Mouse (Mus musculus): Measurements from ENCODE around the gene Agmo.

The Agmo gene

DNA sequence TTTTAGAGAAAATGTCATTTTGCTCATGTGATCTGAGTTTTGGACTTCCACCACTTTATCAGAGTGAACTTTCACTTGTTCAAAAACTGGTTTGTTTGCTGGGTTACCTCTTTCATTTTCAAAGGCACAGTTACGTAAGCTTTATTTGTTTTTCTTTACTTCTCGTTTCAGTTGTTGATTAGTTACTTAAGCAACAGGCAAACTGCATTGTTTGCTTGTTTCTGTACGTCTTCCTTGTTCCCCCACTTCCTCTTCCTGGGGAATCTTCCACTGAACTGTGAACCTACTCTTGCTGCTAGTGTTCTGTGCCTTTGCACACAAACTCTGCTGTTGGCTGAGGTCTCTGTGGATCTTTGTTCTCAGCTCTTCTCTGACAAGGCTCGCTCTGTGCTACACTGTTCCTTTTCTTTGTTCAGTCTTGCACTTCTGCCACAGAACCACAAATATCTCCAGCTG is at the start of gene Agmo:
Gene Agmo, plus strand, starts transcription at position 76 of the 456 bp plus-strand sequence.
- no peak for DNase-seq

DNA sequence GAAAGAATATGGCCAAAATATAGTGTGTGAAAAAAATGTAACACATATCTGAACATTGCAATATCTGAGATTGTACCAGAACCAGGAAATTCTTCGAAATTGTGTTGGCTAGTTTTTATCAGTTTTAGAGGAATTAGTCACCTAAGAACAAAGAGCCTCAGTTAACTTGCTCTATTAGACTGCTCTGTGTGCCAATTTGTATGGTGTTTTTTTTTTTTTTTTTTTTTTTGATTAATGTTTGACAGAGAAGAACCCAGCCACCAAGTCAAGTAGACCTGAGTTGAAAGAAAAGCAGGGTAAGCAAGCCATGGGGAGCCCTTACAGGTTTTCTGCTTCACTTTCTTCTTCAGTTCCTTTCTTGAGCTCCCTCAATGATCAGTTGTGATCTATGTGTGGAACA is 10.3 kb upstream of the Agmo start:
- no peak for DNase-seq

- DNase-seq, result no peak
These were observed 371 bp upstream of the Agmo start for GRCm38 (mm10) chr12:37240975-37241565.

GRCm38 (mm10) chr12:37242484-37242883 is 1.0 kb downstream of the Agmo start:
- no peak for DNase-seq

GRCm38 (mm10) chr12:37244876-37245275 is 3.4 kb downstream of the Agmo start:
- no peak for DNase-seq

- DNase-seq, result no peak
These were observed 10.2 kb downstream of the Agmo start for GRCm38 (mm10) chr12:37251688-37252087.

DNA sequence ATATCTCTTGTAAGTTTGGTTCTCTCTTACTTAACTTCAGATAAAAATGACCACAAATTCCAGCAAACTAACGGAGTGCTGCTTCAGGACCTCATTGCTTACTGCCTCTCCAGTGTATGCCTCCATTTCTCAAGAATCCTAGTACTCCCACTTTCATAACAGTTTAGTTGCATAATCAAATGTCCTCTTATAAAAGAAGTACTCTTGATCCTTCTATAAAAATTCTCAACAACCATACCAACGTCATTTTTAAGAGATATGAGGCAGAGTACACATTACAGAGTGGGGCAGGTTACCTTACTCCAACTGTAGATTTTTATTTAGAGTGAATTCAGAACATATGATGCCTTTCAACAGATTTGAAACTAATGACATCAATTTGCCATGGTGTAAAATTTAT is 15.7 kb downstream of the Agmo start:
- DNase-seq, result no peak

- DNase-seq, result no peak
These were observed 18.5 kb downstream of the Agmo start for GRCm38 (mm10) chr12:37259771-37260528.

GRCm38 (mm10) chr12:37263685-37264084 is 22.2 kb downstream of the Agmo start:
- DNase-seq, result no peak

DNA sequence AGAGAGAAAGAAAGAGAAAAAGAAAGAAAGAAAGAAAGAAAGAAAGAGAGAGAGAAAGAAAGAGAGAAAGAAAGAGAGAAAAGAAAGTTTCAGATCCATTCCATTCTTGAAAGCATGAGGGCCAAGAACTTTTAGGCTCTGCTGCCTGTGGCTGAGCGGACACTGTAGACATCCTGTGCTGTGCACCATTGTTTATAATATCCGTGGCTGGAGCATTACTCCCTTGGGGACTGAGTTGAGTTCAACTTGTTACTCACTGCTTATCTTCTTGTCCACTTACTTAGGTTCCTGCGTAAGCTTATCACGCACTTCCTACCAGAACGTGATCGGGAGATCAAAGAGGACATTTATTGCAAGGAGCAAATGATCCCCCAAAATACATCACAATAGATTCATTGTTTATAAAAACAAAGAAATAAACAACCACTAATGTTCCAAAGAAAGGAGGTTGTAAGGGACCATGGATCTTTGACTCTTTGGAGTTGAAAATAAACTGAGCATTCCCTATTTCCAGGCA is 27.3 kb downstream of the Agmo start:
- DNase-seq, result no peak

GRCm38 (mm10) chr12:37272660-37273059 is 31.2 kb downstream of the Agmo start:
- DNase-seq, result no peak

DNA sequence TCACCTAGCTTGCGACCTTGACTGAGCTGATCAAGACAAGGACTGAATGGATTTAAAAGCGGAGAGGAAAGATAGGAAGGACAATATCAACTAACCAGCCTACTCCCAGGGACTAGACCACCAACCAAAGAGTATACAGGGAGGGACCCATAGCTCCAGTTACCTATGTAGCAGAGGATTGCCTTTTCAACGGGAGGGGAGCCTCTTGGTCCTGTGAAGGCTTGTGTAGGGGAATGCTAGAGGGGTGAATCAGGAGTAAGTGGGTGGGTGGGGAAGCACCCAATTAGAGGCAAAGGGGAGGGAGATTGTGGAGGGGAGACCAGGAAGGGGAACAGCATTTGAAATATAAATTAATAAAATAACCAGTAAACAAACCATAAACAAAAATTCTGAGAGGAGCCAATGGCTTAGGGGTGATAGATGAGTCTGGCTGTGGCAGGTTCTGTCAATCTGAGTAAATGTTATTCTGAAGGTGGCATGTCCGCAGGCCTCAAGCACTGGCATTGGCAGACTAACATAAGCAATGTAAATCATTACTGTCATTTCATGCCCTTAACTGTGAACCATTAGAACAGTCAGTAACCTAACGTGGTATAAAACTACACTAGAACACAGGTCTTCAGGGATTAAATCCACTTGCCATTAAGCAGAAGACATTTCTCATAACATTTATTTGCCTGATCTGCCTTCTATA is 32.7 kb downstream of the Agmo start:
- no peak for DNase-seq

GRCm38 (mm10) chr12:37274658-37275019 is 33.2 kb downstream of the Agmo start:
- DNase-seq, result no peak

DNA sequence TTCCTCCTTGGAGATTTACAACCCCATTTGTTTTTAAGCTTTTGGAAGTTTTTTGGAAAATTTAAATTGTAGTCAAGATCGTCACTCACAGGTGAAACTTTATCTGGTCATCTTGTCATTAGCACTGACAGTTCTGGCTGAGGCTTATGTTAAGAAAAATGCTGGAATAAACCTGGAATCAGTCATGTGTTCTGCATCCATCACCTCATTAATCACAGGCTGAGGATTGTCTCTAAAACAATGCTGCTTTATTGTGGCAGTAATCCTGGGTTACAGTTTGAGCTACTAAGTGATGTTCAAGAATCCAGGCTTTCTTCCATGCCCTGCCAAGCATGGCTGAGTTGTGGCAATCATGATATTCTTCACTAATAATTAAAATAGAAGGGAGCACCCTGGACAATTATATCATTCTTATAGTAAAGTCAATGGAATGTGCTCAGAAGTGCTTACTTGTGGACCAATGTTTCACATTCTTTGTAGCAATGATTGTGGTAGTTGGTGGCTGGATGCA is 65.6 kb downstream of the Agmo start:
- no peak for DNase-seq

- DNase-seq, result no peak
These were observed 69.3 kb downstream of the Agmo start for GRCm38 (mm10) chr12:37310786-37311185.

GRCm38 (mm10) chr12:37322860-37323259 is 81.4 kb downstream of the Agmo start:
- no peak for DNase-seq

DNA sequence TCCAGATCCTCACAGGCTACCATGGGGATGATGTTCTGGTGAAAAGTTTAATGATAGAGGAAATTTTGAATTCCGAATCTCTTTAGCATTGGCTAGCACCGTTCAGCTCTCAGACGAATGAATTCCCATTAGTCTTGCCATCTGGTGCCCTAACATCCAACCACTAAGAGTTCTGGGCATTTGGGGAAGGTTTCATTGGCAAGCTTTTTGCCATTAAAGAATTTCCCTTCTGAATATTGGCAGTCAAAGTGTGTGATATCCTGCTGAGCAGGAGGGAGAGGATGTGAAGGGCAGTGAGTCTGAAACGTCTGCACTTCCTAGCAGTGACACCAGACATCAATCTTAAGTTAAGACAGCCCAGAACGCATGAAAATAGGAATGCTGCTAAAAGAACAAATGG is 93.5 kb downstream of the Agmo start:
- DNase-seq, result no peak

- DNase-seq, result no peak
These were observed 102.8 kb downstream of the Agmo start for GRCm38 (mm10) chr12:37344225-37344624.

DNA sequence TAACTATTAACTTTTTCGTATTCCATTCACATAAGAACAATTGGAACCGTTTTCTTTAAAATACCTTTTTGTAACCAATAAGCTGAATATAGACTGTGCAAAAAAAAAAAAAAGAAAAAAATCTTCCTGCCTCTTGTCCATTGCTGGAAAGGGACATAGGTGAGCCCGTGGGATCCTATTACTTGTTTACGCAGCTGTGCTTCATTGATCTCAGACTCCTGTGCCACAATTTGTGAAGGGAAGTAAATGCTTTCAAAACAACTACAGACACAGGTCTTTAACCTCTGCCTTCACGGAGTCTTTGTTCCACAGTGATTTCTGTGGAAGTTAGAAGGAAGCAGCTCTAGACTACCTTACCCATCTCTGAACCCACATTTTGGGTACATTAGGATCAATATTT is 104.3 kb downstream of the Agmo start:
- DNase-seq, result no peak

DNA sequence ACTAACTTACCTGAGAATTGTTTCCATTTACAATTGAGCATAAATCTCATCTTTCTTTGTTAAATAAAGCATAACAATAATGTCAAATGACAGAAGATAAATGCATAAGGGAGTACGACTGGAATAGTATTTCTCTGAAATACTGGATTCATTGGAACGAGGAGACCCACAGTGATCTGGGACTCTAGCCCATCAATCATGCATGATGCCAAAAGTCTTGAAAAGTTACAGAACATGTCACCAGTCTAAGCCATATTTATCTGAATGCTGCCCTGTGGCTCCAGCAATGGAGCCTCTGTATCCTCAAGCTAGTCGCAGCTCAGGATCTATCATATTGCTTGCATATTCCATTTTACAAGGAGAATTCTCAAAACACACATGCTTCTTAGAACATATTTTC is 150.9 kb downstream of the Agmo start:
- DNase-seq, result no peak

- no peak for DNase-seq
These were observed 161.1 kb downstream of the Agmo start for GRCm38 (mm10) chr12:37402541-37402940.

- DNase-seq, result no peak
These were observed 184.9 kb downstream of the Agmo start for GRCm38 (mm10) chr12:37426350-37426749.

GRCm38 (mm10) chr12:37426750-37427149 is 185.3 kb downstream of the Agmo start:
- DNase-seq, result no peak

GRCm38 (mm10) chr12:37434466-37434865 is 193.0 kb downstream of the Agmo start:
- no peak for DNase-seq

Measured in thymus, postnatal 14 days (tissue).